Mouse (Mus musculus) brain, embryonic 18.5 days (tissue): ENCODE measurements at regions not wholly inside any gene's neighbourhood (a gene's known extent, or its start where the extent isn't known, plus 50 kb on each side); places are given as distances from the start of the nearest gene placed in this dataset.
A peak's percentile ranks its signal among the peaks of the same experiment; 100 is the strongest.

ENCODE experiments used
- DNase-seq: peaks from one replicate; pipeline ENCODE4 v3.0.0-alpha.2; 2012; ENCODE audit warnings: low read depth, low spot score

- no peak for DNase-seq
These were observed 344.0 kb downstream of the Dhx35 start for GRCm38 (mm10) chr2:159138603-159139002.

GRCm38 (mm10) chr2:159145980-159146379, 351.4 kb downstream of the Dhx35 start:
- DNase-seq: no peak

- no peak for DNase-seq
These were observed 369.4 kb downstream of the Dhx35 start for GRCm38 (mm10) chr2:159163985-159164384.

DNA sequence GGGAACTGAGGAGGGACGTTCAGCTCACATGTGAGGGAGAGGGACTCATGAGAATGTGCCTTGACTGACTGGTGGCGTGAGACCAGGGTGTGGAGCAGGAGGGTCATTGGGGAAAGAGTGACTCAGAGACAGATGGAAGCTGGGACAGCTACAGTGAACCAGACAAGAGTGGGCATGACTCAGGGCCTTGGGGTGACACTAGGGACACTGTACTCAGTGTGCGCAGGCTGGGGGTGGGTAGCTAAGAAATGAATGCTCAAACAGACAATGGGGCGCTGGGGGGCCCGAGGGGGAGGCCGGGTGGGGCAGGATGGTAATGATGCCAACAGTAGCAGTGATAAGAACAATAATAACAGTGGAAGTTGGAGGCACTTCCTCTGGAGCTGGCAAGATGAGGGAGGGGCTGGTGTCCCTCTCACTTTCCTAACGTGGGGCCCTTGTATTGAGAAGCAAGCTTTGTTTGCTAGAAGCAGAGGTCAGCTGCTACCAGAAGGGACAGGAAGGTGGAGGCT, 374.0 kb downstream of the Dhx35 start:
- no peak for DNase-seq

DNA sequence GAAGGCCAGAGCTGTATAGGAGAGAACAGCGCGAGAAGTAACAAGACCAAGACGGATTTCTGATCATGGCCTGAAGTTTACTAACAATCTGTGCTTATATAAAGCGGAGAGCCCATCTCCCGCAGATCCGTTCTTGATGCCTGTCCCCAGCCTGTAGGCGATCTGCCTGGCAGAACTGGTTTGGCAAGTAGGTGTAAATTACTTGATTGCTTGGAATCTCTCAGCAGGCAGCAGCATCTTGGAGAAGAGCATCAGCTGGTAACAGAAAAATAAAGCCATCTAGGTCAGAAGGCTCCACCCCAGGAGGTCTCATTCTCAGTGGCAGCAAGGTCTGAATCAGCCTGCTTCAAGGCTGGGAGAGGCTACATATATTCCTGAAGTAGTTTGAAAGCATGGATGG, 401.5 kb downstream of the Dhx35 start:
- DNase-seq: no peak

DNA sequence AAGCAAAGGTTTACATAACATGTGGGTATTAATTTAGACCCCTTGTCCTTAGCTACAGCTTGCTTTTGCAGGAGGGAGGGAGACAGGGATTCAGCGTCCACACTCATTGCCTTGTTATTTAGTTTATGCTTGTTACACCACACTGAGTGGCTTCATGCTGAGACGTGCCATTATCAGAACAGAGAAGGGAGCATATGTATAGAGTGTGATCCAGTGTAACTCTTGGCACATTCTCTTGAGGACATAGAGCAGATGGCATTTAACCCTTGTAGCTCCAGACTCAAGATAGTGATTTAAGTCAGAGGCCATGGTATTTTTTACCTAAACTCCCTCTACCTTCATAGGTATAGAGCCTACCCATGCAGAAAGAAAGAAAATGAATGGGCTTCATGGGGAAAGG, 437.7 kb downstream of the Dhx35 start:
- no peak for DNase-seq

- no peak for DNase-seq
These were observed 440.4 kb downstream of the Dhx35 start for GRCm38 (mm10) chr2:159235000-159235399.

DNA sequence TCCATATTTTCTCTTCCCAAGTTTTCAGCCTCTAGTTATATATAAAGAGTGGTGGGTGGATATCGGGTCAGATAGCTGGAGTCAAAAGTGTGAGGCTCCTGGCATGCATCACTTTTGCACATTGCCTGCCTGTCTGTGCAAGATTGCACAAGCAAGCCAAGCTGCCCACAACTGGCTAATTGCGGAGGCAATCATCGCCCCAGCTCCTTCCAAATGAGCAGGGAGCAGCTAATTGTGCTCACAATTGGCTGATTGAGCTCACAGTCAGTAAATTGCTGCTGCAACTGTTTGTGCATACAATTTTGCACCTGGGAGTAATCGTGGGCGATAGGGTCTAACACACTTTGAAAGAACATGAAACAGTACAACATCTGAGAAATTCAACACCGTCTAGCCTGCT, 455.5 kb downstream of the Dhx35 start:
- DNase-seq: peak; percentile 8

- DNase-seq: no peak
These were observed 456.5 kb downstream of the Dhx35 start for GRCm38 (mm10) chr2:159250993-159251665.

GRCm38 (mm10) chr2:159270221-159271080, 475.8 kb downstream of the Dhx35 start:
- no peak for DNase-seq

GRCm38 (mm10) chr2:159278896-159279295, 484.3 kb downstream of the Dhx35 start:
- no peak for DNase-seq

DNA sequence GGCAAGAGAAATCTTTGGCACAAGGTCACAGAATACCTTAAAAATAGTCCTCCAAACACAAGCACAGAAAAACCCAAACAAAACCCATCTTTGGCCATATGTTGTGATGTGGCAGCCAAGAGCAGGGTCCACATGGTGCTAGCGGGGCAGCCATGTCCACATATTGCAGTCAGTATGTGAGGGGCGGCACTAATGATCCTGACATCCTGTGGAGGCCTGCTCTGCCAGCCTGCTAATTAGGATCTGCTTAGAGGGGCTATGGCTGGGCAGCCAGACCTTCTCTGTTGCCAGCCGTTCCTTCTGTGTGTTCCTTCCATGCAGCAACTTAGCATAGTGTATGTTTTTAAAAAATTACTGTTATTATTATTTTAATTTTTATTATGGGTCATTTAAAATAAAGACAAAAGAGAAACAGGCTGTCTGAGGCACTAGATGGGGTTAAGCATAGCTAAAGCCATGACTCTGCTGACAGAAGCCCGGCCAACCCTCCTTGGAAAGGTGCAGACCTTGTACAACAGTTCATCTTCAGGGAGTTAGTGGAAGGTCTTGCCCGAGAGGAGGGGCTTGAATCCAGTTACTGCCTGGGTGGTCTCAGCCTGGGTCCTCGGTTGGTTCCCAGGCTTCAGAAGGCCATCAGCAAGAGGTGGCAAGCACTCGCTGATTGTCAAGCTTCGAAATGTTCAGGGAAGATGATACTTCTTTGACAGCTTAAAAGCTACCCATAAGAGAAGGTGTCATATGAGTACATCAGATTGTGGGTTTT, 487.1 kb downstream of the Dhx35 start:
- DNase-seq: no peak

- no peak for DNase-seq
These were observed 489.5 kb downstream of the Dhx35 start for GRCm38 (mm10) chr2:159284100-159284499.

DNA sequence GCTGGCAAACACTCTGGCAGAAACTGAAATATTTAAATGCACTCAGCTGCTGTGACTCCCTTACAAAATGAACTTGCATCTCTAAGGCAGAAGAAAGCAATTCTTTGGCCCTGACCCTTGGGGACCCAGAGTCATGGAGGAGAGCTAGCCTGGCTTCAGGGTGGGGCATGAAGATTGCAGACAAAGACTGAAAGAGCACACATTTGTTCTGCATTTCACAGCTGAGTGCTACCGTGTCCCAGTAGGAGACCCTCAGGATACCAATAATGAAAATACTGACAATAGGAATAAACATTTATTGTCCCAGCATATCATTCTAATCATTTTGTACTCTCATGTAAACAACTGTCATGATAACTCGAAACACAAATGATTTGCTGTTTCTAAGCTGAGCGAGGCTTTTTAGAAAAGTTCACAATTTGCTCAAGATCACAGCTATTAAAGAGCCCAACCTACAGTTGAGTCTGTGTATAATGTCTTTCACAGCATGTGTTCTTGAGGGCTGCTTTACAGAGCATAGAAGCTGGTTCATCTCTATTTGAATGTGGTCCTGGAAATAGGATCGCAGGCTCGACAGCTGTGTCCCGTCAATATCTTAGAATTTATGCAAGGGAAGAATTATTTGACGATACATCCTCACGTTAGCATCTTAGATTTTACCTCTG, 490.1 kb downstream of the Dhx35 start:
- no peak for DNase-seq

- DNase-seq: no peak
These were observed 493.5 kb downstream of the Dhx35 start for GRCm38 (mm10) chr2:159287996-159288563.

- no peak for DNase-seq
These were observed 495.5 kb downstream of the Dhx35 start for GRCm38 (mm10) chr2:159290081-159290480.

DNA sequence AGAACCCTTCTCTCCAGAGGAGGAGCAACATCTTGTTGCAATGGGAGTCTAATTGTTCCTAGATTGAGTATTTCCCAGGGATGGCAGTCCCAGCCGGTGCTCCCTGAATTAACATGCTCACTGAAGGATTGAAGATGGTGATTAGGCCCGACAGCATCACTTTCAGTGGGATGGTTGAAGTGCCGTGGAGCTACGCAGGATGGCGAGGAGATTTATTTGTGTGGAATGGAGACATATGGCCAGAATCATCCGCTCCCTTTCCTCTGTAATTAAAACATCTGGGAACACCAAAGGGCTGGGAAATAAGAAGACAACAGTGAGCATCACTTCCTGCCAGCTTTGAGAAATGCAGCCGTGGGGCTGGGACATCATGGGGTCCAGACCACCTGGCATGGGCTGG, 512.4 kb downstream of the Dhx35 start:
- no peak for DNase-seq

DNA sequence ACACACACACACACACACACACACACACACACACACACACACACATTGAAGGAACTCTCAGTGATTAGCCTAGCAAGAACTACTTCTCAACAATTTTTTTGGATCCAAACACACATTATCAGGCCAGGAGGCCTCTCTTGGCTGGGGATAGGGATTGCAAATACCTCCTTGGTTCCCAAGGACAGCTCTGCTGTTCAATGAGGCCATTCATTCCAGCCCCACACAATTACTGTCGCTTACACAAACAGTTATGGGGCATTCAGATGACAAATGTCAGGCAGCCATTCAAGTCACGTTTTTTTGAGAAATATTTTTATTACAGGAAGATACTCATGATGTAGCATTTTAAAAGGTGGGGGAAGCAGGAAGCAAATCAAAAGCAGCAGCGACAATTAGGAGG, 540.1 kb downstream of the Dhx35 start:
- no peak for DNase-seq

DNA sequence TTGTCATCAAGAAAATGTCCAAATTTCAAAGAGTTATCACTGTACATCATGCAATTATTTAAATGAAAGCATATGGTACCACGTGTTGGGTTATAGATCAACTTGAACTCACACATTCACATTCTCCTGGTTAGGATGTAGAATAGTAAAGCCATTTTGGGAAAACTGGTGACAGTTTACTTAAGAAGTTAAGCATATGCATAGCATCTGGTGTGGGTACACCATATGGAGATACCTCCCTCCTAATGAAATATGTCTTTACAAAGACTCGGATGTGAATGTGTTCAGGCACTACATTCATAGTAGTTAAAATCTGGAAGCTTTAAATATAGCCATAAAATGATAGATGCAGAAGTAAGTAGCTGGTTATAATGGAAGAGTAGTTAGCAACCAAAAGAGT, 542.0 kb downstream of the Dhx35 start:
- DNase-seq: no peak

- DNase-seq: peak; percentile 34
These were observed 549.3 kb downstream of the Dhx35 start for GRCm38 (mm10) chr2:159343624-159344560.
